Mouse (Mus musculus) cerebellum, adult 8-10 months (tissue): ENCODE data around the gene Prlr.

Source experiments
- DNase-seq: peaks from one replicate; pipeline ENCODE4 v3.0.0; 2022

The Prlr gene

DNA sequence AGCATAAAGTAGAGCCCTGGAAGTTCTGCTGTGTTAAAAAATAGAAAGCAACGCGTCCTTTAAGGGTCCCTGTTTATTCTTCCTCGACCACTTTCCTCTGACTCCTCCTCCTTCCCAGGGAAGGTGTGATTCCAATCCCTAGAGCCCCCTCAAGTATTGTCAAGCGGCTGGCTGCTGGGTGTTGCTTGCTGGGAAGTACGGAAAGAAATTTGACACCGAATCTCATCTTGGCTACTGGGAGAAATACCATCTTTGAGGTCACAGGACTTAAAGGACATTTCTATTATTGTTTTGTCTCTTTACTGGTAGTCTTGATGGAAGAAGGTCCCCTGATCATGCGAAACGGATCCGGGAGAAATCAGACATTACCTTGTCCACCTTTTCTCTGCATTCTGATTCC lies at the start of gene Prlr:
Gene Prlr (plus strand): TSS at position 156 of the 400 bp plus-strand sequence.
- no peak for DNase-seq

DNA sequence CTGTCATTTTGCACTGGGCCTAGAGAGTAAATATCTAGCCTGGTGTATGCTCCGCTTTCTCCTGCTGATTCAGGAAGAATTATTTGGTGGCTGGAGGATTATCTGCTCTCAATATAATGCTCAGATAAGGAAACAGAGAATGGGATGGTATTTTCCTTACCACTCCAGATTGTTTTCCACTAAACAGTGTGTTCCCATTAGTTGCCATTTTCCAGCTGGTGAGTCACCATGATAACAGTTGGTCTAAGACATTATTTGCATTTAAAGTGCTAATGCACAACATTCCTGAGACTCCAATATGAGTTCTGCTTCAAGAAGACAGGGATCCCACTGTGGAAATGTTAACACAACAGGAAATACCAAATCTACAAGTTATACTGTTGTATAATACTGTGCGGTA lies 43.3 kb upstream of the Prlr start:
- DNase-seq, result no peak

DNA sequence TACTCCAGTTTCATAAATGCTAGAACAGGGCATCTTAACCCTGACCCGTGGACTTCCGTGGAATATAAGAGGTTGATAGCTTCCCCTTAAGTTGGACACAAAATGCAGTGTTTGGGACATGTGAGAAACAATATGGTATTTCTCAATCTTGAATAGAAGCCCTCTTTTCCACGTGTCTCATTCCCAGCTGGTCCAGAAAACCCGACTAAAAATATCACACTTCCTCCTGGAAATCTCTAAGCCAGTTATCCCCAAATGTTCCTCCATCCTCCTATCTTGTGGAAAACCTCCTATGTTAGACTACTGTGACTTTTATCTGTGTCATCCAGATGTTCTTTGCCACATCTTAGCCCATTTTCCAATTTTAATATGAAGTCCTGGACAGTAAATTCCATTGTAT lies 42.1 kb upstream of the Prlr start:
- DNase-seq, result no peak

DNA sequence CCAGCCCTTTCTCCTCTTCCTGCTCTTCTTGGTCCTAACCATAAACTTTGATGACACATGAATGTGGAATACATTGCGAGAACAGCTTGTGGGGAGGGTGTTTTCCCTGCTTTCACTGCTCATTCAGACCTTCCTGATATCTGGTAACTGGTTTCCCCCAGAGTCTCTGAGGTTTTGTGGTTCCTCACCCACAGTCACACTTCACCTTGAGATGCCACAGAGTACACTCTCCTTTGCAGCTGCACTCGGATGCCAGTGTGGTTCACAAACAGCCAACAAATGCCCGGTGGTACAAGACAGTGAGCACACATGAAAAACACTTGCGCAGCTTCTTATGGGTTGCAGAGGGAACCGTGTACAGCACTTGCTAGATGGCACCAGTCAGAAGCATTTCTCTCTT lies 32.5 kb upstream of the Prlr start:
- no peak for DNase-seq

DNA sequence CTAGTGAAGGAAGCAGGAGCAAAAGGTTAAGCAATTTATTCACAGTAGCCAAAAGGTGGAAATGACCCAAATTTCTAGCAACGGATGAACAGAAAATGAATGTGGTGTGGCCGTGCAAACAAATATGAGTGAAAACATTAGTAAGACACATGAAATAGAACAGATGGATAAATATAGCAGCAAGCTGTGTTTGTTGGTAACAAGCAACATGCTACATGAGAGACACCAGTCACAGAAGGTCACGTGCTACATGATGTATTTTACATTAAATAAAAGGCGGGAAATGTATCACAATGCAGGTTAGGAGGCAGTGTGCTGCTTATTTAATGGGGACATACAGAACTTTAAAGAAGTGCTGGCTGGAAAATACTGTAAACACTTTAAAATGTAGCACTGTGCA lies 28.8 kb upstream of the Prlr start:
- DNase-seq, result no peak

DNA sequence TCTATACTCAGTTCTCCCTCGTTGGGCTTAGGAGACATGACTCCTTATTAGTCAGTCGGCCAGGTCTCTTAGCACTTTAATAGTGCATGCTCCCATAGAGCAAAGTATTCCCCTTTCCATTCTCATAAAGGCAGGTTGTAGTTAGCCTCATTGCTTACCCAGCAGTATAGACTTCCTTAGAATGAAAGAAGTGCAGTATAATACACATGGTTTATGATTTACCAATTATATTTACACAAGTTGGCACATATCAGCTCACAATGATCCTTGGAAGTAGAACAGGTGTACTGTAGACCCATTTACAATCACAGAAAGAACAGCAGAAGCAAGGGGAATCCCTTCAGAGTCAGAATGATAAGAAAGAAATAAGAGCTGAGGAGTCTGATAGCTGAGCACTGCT lies 16.4 kb upstream of the Prlr start:
- DNase-seq, result no peak

DNA sequence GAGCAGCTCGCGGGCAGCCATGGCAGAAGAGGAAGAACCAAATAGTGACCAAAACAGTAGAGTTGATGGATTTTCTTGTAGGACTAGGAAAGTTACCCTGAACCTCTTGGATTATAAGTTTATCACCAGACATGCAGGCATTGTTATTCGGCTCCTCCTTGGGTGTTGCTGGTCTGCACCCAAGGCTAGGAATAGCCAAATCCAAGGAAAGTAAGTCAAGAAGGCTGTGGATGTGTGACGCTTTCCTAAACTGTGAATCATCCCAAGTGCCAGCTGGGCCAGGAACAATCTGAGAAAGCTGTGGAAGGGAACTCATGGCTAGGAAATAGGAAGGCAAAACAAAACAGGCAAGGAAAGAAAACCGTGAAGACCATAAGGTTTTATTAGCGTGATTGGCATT lies 2.0 kb upstream of the Prlr start:
- no peak for DNase-seq

DNA sequence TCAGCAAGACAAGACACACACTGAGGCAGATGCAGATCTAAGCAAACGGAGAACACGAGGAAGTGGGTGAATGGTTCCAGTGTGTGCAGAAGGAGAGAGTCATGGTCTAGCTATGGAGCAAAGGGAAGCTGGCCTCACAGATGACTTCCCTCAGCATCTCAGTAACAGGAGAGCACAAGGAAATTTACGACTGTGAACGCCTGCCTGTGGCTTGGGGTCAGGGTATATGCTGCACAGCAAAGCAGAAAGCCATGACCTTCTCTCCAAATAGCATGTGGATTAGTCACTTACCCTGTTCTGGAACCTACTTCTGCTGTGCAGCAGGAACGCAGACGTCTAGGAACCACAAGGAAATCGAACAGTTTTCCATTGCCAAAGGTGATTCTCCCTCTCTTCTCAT lies 1.4 kb upstream of the Prlr start:
- DNase-seq, result no peak

DNA sequence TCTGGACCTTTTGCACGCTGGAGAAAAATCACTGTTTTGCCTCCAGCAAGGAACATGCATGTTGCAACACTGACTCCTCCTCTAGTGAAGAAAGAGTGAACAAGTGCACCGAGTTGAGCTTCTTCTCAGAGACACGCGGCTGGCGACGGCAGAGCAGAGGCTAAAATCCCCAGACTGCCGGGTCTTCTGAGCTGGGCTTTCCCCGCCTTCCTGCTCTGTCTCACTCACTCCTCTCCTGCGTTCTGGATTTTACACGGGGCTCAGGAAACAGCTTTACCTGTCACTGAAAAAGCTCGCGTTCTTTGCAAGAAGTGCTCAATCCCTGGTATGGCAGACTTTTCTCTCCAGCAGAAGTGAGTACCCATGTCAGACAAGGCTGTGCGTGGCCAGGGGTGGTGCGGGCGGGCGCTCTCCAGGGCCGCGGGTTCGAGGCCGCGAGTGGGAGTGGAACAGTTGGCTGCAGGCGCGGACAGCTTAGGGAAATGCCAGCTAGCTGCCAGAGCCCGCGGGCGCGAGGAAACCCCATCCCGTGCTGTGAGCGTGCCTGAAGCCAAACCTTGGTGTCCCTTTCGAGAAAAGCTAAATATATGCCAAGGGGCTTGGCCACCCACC lies 587 bp downstream of the Prlr start:
- no peak for DNase-seq

DNA sequence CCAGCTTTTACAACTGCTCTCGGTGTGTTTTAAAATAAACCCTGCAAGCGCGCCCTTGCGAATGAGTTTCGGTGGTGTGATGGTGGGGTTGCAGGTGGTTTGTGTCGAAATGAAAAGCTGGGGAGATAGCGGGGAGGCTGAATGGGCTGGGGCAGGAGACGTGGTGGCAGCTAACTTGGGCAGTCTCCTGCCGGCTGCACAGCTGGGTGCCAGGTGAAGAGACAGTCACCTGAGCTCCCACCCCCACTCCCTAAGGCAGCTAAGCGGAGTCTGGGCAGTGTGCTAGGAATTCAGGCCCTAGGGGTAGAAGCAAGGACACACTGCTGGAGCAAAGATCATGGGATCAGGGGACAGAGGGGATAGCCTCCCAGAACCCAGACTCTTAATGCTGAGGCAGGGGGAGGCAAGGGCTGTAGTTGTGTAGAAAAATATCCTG lies 1.1 kb downstream of the Prlr start:
- DNase-seq, result no peak

DNA sequence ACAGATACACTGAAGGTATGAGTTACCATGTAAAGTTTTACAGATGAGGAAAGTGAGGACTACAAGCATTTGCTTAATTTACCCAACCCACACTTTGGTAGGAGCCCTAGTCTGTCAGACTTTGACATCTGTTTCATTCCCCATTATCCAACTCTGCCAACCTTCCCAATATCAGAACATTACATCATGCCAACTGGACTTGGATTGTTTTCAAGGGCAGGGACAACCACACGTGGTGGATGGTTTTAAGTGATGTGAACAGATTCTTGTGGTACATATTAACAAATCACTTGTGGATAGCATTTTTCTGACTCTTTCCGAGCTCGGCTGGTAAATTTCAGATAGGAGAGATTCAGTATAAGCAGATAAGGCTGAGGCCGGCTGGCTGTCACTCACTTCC lies 3.7 kb downstream of the Prlr start:
- DNase-seq, result no peak

DNA sequence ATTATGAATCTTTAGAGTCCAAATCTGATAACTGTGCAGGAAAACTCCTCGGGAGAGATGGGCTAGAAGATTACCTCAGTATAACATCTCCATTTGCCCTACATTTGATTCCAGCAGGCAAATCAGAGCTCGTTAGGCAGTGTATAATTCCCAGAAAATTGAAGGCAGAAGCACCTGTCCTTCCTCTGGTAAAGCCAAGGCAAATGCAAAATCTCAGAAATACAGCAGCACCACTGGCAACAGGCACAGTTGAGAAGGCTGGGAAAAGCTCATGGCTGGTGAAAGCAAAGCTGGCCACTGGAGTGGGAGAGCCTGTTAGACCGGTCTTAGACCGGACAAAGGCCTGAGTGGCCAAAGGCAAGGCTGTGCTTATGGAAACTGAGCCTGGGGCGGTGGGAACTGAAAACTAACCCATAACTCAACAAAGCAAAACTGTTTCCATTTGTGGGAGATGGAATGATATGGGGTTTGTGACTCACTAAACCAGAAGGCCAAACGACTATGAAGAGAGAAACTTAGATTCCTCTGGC lies 15.1 kb downstream of the Prlr start:
- no peak for DNase-seq

DNA sequence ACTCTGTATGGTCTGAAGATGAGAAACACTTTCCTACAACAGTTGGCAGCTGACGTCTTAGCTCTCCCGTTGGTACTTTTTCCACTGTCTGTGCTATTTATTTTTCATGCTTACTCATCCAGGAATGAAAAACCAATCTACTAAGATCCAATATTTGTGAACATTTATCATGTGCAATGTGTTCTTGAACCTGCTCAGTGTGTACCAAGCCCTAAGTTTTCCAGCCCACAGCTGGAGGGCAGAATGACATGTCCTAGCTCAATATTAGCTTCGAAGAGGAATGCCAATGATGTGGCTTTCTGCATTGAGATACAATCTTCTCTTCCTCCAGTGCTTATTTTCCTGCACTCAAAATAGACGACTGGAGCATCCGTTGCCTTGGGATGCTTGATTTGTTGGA lies 24.0 kb downstream of the Prlr start:
- DNase-seq, result no peak

DNA sequence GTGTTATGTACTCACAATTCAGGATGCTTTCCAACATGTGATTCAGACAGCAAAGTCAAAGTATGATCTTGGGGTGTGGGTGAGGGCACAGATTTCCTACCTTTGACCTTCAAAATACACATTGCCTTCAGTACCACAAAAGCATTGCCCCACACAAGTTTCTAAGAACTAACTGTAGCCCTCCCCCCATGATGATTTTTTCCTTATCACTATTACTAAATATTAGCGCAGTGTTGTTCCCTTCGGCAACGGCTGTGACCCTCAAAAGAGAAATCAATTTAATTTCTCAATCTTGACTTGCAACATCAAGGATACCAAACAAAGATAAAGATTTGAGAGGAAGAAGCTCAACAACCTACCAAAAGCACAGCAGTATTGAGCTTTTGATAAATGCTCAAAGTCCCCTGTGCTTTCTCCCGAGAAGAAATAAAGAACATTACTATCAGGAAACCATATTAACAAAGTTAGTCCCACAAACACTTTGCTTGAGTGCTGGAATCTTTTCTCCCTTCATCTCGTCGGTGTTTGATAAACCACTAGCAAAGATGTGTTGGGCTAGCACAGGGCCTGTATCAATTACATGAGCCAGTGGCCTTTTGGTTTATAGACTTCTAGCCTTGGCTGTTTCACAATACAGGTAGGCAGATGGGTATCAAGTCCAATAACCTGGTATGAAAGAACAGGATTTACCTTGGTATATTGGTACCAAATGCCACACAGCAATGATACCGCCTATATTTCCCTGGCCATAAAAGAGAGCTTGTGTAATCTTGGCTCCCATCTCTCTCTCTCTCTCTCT lies 25.7 kb downstream of the Prlr start:
- DNase-seq, result no peak

DNA sequence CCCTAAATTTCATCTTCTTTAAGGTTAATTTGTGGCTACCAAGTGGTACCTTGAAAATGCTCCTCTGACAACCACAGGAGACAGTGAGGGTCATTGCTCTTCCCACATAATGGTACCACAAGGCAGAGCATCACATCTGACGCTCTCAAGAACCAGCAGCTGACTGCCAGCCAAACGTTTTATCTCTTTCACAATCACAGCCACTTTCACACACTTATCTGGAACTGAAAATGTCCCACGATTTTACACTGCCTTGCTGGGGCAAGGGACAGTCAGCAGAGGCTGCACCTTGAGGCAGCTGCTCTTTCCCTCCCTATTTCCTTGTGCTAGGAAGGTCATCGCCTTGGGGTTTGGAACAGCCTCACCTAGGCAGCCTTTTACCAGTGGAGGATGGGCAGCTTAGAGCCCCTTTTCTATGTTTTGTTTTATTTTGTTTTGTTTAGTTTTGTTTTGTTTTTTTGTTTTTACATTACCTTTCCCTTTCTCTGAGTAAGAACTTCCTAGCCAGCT lies 33.3 kb downstream of the Prlr start:
- DNase-seq, result no peak

DNA sequence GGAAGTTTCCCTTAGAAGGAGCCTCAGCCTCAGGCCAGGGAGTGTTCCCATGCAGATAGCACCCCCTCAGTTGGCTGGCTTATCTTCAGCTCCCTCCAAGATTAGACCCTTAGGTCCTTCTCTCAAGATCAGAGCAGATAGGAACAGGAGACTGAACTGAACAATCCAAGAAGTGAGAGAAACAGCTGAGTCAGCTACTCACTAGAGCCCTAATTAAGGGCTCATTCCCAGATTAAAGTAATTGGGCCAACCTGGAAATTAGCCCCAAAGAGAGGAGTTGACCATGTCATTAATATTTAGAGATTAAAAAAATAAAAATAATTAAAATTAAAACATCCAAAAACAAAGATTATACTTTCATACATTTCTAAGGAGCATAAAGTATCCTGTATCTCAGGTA lies 35.0 kb downstream of the Prlr start:
- no peak for DNase-seq

DNA sequence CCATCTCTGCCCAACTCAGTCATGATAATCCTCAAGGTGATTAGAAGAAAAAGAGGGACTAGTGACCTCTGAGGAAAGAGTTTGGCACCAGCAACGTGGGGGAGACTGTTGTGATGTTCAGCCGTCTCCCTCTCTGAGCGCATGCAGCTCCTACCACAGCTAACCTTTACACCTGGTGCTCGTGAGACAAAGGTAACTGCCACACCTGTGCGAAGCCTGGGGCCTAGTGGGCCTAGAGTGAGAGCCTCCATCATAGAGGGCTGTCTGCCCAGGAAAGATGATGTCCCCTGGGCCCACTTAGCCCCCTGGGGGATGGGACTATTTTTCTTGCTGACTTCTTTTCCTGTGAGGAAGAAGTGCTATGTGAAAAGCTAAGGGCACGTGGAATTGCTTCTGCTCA lies 36.2 kb downstream of the Prlr start:
- no peak for DNase-seq

DNA sequence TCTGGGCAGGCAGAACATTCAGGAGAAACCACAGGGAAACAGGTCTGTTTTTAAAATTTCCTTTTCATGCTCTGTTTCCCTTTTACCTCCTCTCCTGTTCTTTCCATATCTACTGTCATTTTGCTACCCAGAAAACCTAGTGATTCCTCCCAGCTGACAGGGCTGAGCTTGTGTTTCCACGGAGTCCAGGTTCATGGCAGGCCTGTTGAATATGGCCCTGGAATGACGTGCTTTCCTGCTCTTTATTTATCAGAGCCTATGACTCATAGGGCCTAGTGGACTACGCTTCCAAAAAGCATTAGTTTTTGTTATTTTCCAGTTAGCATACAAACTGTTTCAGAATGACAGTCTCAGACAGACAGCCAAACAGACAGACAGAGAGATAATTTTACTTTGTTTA lies 36.7 kb downstream of the Prlr start:
- DNase-seq, result no peak

DNA sequence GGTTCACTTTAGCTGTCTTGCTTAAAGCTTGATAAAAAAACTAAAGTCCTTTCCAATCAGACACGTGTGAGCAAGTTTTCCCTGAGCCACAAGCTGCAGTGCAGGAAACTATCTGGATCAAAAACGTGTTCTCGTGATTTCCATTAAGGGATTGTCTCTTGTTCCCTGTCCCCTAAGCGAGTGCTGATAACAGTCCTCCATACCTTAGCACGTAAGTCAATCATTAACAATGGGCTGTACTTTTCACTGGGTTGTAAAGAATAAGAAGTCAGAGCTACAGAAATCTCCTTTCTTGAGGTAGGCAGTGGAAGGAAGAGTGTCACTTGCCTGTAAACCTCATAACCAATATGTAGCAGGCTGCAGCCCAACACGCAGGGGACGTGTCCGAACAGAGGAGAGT lies 38.7 kb downstream of the Prlr start:
- no peak for DNase-seq

DNA sequence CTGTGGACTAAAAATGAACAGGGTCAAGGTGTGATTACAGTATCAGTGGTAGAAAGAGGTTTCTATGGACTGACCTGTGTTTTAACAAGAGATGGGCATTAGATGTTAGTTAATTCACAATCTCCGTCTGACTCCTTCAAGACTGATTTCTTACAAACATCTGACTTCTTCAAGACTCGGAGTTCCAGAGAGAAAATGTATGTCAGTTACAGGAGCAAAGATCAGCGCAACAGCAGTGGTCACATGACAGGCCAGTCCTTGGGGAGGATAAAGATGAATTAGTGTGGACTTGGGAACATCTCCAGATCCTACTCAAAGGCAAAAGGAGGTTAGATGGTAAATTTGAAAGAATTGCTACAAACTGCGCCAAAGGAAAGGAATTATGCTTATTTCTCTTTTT lies 39.2 kb downstream of the Prlr start:
- DNase-seq, result no peak

DNA sequence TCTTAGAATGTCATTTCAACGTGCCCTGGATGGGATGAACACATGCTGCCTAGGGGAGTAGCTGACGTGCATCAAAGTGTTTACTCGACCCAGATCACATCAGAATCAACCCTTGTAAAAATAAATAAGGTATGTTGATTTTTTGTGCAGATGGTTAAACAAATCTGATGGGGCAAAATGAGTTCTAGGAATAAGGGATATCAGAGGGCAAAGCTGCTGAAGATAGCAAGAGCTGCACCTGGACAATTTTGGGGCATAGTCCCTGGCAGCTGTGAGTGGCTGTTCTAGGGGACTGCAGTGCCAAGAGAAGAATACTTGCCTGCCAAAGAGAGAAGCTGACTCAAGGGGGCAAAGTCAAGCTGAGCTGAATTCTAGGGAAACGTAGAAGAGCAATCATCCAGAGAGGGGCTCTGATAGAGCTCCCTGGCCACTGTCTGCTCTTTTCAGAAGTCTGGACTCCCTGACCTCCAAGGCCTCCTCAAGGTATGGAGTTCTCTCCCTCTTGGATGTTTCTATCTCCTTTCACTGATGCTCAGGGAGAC lies 46.6 kb downstream of the Prlr start:
- DNase-seq, result no peak

DNA sequence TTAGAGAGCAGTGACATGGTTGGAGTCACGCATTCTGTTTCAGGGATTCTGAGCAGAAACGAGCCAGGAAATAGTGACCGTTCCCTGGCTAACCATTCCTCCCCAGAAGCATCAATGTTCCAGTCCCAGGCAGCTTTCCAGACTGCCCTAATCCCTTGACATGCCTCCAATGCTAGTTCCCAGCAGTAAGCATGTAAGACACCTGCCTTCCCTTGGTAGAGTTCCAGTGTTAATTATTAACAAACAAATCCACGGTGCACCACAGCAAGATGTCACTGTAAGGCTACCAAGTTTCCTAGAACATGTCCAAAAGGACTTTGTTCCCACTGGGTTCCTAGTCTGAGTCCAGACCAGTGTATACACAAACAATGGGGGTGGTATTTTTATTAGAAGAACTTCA lies 48.7 kb downstream of the Prlr start:
- no peak for DNase-seq

DNA sequence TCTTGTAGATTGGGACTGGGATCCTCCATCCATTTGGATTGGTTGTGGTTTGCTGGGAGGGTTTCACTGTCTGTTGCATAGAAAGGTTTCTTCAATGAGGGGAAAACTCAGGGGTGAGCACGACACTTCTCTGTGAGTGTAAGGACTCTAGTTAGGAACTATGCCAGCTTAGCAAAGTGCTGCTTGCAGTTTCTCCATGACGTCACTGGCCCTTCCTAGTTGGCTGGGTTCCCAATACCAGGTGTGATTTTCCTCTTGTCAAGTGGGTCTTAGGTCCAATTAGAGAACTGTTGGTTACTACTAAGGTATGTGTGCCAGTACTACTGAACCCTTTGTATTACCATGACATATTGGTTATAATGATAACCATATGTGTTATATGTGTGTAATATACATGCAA lies 51.6 kb downstream of the Prlr start:
- DNase-seq, result no peak

DNA sequence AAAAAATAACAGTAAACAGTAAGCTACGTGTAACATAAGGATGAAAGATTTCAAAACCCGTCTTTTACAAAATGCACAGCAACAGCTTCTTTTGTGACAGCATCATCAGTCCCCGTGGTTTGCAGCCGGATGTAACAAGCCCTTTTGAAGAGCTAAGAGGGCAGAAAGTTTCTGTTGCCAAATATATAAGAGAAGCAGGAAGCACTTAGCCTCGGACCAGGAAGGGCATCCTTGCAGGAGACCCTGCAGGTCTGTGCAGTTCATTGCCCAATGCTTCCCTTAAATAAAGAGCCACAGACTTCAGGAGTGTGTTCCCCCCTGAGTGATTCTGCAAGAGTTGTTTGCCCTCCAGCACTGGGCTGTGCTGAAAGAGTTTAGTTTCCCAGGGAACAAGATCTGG lies 58.9 kb downstream of the Prlr start:
- DNase-seq, result no peak
